Mouse (Mus musculus) small intestine, adult 2 months (tissue): ENCODE measurements at regions not wholly inside any gene's neighbourhood (a gene's known extent, or its start where the extent isn't known, plus 50 kb on each side); places are given as distances from the start of the nearest gene placed in this dataset.

Experiments
- CTCF ChIP-seq: fragments of 200-500 bp; IDR thresholded peaks from 2 replicates; pipeline ENCODE4 v1.5.1; 2012; ENCODE audit warnings: low read depth, mild to moderate bottlenecking, control low read depth, inconsistent platforms, low read length, moderate library complexity, mixed read lengths; ENCODE audit not compliant: insufficient replicate concordance, insufficient read length; ENCODE audit errors: extremely low read depth
- POLR2A ChIP-seq: fragments of 200-500 bp; IDR thresholded peaks from 2 replicates; pipeline ENCODE4 v1.6.1; 2012; ENCODE audit warnings: low read depth, mild to moderate bottlenecking, control low read depth, inconsistent platforms, low read length, moderate library complexity

GRCm38 (mm10) chr13:110673536-110673935 lies 278.7 kb downstream of the Plk2 start:
- TF ChIP-seq CTCF, result no peak
- TF ChIP-seq POLR2A, result no peak
